In the genomic region with DNA sequence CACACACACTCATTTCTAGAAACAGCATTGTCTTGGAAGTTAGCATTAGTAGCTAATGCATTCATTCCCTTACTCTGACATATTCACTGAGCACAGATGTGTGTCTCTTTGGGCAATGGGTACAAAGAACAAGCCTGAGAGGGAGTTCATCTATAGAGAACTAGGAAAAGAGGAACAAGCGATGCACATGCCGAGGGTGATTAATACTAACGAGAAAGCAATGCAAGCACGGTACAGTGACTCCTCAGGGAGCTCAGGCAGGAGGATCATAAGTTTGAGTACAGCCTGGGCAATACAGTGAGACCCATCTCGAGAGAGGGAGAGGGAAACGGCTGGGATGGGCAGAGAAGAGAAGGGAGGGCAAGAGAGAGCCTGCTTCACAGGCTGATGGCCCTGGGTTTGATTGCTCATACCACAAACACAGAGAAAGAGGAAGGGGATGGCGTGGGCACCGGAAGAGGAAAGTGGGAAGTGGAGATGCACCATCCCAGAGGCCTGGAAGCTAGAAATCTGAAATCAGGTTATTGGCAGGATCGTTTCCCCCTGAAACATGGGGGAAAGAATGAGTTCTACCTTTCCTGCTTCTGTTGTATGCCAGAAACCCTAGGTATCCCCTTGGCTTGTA, we compare ENCODE assay signal across 28 mouse cellular contexts. TPM values are rescaled to one million over a fixed set of nuclear protein-coding genes. Genes with fewer than 3 reads are reported as not detected.
A peak's percentile ranks its signal among the peaks of the same experiment; 100 is the strongest.
DNase-seq lines count a peak whose midpoint lies in the region; ATAC-seq lines count a peak whose summit lies in the region.
"Had no signal": no experiment of that assay in that cellular context is flagged by ENCODE, and none has a peak within 500 bp of the region (broad histone marks: within the 10 kb centered on the region; RNA-seq: fewer than 3 reads in every experiment).

No protein-coding gene starts in this region.

- H3K36me3 ChIP-seq in heart, embryonic 11.5 days (ENCODE audit: control insufficient read depth, insufficient read depth, low read length): no peaks in the 10 kb centered on the region
- H3K36me3 ChIP-seq: forebrain, embryonic 12.5 days; heart, embryonic 15.5 days; hindbrain, embryonic 13.5 days; kidney, embryonic 15.5 days; midbrain, embryonic 13.5 days had no signal

- ATAC-seq in heart, embryonic 11.5 days (replicated peaks; ENCODE audit: insufficient number of reproducible peaks, low FRiP score, low TSS enrichment): no peak
- ATAC-seq in common myeloid progenitor, adult 5-6 weeks (replicated peaks; ENCODE audit: low read depth, poor library complexity, severe bottlenecking): peak; percentile 74
- peak; percentile 64 for ATAC-seq in megakaryocyte progenitor cell, adult 5-6 weeks (replicated peaks; ENCODE audit: poor library complexity)
- ATAC-seq in activated CD4-positive, CD25-positive, alpha-beta regulatory T cell, adult 4 months: no peak
- ATAC-seq: midbrain, embryonic 13.5 days had no signal

- no peaks in the 10 kb centered on the region for H3K4me1 ChIP-seq in heart, embryonic 11.5 days (ENCODE audit: control insufficient read depth, insufficient read depth, low read length)
- H3K4me1 ChIP-seq: forebrain, embryonic 12.5 days; heart, embryonic 15.5 days; hindbrain, embryonic 13.5 days; kidney, embryonic 15.5 days; midbrain, embryonic 13.5 days had no signal

- no peak overlapping the region for H3K4me2 ChIP-seq in heart, embryonic 11.5 days
- H3K4me2 ChIP-seq: forebrain, embryonic 12.5 days; heart, embryonic 15.5 days; hindbrain, embryonic 13.5 days; kidney, embryonic 15.5 days; midbrain, embryonic 13.5 days had no signal

- no peak overlapping the region for H3K27ac ChIP-seq in heart, embryonic 11.5 days (ENCODE audit: low read depth, low read length)
- H3K27ac ChIP-seq: forebrain, embryonic 12.5 days; heart, embryonic 15.5 days; hindbrain, embryonic 13.5 days; kidney, embryonic 15.5 days; liver, embryonic 14.5 days; midbrain, embryonic 13.5 days had no signal

- H3K4me3 ChIP-seq in heart, embryonic 11.5 days (ENCODE audit: low read depth, low read length): no peak overlapping the region
- H3K4me3 ChIP-seq: erythroblast, embryonic 14.5 days; forebrain, embryonic 12.5 days; heart, embryonic 15.5 days; hindbrain, embryonic 13.5 days; kidney, embryonic 15.5 days; midbrain, embryonic 13.5 days had no signal

- H3K27me3 ChIP-seq in heart, embryonic 11.5 days (ENCODE audit: control insufficient read depth, insufficient read depth, low read length): peaks cover 2% of the 10 kb centered on the region; the same call in 1 of the 2 replicates
- H3K27me3 ChIP-seq: forebrain, embryonic 12.5 days; heart, embryonic 15.5 days; hindbrain, embryonic 13.5 days; kidney, embryonic 15.5 days; midbrain, embryonic 13.5 days had no signal

- peak; percentile 82 for DNase-seq in heart, adult 11 months
- no peak for DNase-seq in gastrocnemius, adult 18-20 months (ENCODE audit: low spot score)
- no peak for DNase-seq in Muller cell, postnatal 12 days (ENCODE audit: inconsistent ontology term)
- DNase-seq: adrenal gland, adult 8-10 months; cerebellum, adult 11 months; cerebellum, adult 9-10 months; gastrocnemius, postnatal 36 days; heart, postnatal 4 days; kidney, adult 18-20 months; kidney, postnatal 25 days; liver; lung, adult 2 months; lung, postnatal 10 days; right cerebral cortex, postnatal 25 days; thymus, postnatal 14 days had no signal

- H3K9ac ChIP-seq in heart, embryonic 11.5 days (ENCODE audit: low read depth, low read length): no peak overlapping the region
- H3K9ac ChIP-seq: forebrain, embryonic 12.5 days; heart, embryonic 15.5 days; hindbrain, embryonic 13.5 days; kidney, embryonic 15.5 days; liver, embryonic 14.5 days; midbrain, embryonic 13.5 days had no signal

- H3K9me3 ChIP-seq in heart, embryonic 11.5 days (replicated peaks; ENCODE audit: control insufficient read depth, low read length): no peaks in the 10 kb centered on the region
- H3K9me3 ChIP-seq: forebrain, embryonic 12.5 days; heart, embryonic 15.5 days; hindbrain, embryonic 13.5 days; kidney, embryonic 15.5 days; midbrain, embryonic 13.5 days had no signal

- WGBS in heart, embryonic 11.5 days (ENCODE audit: insufficient replicate concordance): 70% methylated on average over 9 of the region's 9 CpGs

RNA-seq across cellular contexts. Expression of gene Abcc2, which starts 19.5 kb away (rescaled TPM):
- 0.03 and 0.04 TPM in 2 replicates for polyA plus RNA-seq in heart, embryonic 11.5 days (2014; fragmentation: Nextera tagmentation; extraction: Ambion mirVana)
- 0.15 and 0.37 TPM in 2 replicates for total RNA-seq in common myeloid progenitor, adult 5-6 weeks (2017)
- 4.1 and 7.2 TPM in 2 replicates for total RNA-seq in megakaryocyte progenitor cell, adult 5-6 weeks (2015)
- 1.6 and 2.4 TPM in 2 replicates for total RNA-seq in megakaryocyte progenitor cell, adult 5-6 weeks (2017)
- total RNA-seq in gastrocnemius, adult 18-20 months (2021): under 1 TPM; 0.07 to 0.16 TPM
- polyA plus RNA-seq in activated CD4-positive, CD25-positive, alpha-beta regulatory T cell, adult 4 months (2017; shearing (Covaris generic)): not detected
- total RNA-seq: gastrocnemius, postnatal 36 days; heart, adult 8-10 months; heart, postnatal 4 days; megakaryocyte-erythroid progenitor cell, adult 5-6 weeks had no signal
- polyA plus RNA-seq: forebrain, embryonic 12.5 days had no signal

RNA-seq across cellular contexts. Expression of gene Cox15, which starts 48.7 kb away (rescaled TPM):
- 8.8 and 10.4 TPM in 2 replicates for polyA plus RNA-seq in heart, embryonic 11.5 days (2014; fragmentation: Nextera tagmentation; extraction: Ambion mirVana)
- 15.5 and 32.9 TPM in 2 replicates for total RNA-seq in common myeloid progenitor, adult 5-6 weeks (2017)
- total RNA-seq in megakaryocyte progenitor cell, adult 5-6 weeks (2015): 14.0 and 15.4 TPM in 2 replicates
- total RNA-seq in megakaryocyte progenitor cell, adult 5-6 weeks (2017): 13.6 and 42.0 TPM in 2 replicates
- 10 to 100 TPM; 13.0 to 16.6 TPM for total RNA-seq in gastrocnemius, adult 18-20 months (2021)
- polyA plus RNA-seq in activated CD4-positive, CD25-positive, alpha-beta regulatory T cell, adult 4 months (2017; shearing (Covaris generic)): 1 to 10 TPM; 6.6 to 8.1 TPM

RNA-seq across cellular contexts. Expression of gene Cutc, which starts 48.7 kb away (rescaled TPM):
- 8.6 and 10.9 TPM in 2 replicates for polyA plus RNA-seq in heart, embryonic 11.5 days (2014; fragmentation: Nextera tagmentation; extraction: Ambion mirVana)
- total RNA-seq in common myeloid progenitor, adult 5-6 weeks (2017): 51.0 and 58.6 TPM in 2 replicates
- 38.6 and 39.0 TPM in 2 replicates for total RNA-seq in megakaryocyte progenitor cell, adult 5-6 weeks (2015)
- 18.1 and 28.1 TPM in 2 replicates for total RNA-seq in megakaryocyte progenitor cell, adult 5-6 weeks (2017)
- 10 to 100 TPM; 17.8 to 18.1 TPM for total RNA-seq in gastrocnemius, adult 18-20 months (2021)
- 10 to 100 TPM; 12.3 to 19.9 TPM for polyA plus RNA-seq in activated CD4-positive, CD25-positive, alpha-beta regulatory T cell, adult 4 months (2017; shearing (Covaris generic))

Comparison
In these comparisons a context has a peak if more than half of its experiments do, and no peak if none do; other contexts are left out.
1. ATAC-seq: peak in common myeloid progenitor, adult 5-6 weeks (single experiment) and megakaryocyte progenitor cell, adult 5-6 weeks (single experiment); none in heart, embryonic 11.5 days (single experiment) and activated CD4-positive, CD25-positive, alpha-beta regulatory T cell, adult 4 months (single experiment).